Mouse (Mus musculus) lung, postnatal 36 days (tissue): ENCODE results near the gene Zfp874a.

Source experiments
- DNase-seq: peaks from one replicate; pipeline ENCODE4 v3.0.0; 2022; ENCODE audit warnings: mixed read lengths

The Zfp874a gene

DNA sequence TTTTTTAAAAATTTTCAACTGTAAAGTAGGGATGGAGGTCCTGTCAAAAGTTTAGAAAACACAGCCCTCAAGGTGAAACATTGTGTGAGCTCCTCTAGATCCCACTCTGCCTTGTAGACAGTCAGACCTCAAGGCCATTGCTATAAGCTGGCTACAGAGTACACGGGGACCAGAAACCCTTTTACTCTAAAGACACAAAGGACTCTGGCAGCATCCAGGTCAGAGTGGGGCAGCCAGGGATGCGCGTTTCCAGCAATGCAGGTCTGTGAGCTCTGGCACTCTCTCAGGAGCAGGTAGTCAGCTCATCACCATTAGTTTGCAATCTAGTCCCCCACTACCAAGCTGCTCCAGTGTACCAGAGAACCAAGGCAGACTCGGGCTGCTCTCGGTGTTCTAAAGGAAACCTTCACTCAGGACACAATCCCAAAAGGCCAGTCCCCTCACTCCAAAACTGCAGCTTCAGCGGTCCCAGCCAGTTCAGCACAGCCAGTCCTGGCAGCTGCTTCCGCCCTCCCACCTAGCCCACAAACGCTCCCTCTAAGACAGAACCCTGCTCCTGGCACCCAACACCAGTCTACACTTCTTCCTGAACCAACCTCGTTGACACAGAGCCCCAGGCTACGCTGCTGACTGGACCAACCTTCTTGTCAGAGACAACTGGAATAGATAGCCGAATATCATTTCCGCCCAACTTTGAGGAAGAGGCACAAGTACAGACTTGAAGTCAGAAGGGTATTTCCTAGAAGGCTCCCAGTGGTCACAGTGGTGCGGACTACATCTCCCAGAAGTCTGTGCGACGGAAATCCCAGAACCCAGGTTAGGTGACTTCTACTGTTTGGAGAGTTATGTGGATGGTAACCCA, 76.1 kb downstream of the Zfp874a start, which contains the start of the genes Gm28041 and Zfp456:
TSS of gene Gm28041 (minus strand) at position 684 of the 862 bp plus-strand sequence.
TSS of gene Zfp456 (minus strand) at position 761 of the 862 bp plus-strand sequence.
- DNase-seq, result peak; percentile 92
